Mouse (Mus musculus): ENCODE measurements at regions not wholly inside any gene's neighbourhood (a gene's known extent, or its start where the extent isn't known, plus 50 kb on each side); places are given as distances from the start of the nearest gene placed in this dataset.

DNA sequence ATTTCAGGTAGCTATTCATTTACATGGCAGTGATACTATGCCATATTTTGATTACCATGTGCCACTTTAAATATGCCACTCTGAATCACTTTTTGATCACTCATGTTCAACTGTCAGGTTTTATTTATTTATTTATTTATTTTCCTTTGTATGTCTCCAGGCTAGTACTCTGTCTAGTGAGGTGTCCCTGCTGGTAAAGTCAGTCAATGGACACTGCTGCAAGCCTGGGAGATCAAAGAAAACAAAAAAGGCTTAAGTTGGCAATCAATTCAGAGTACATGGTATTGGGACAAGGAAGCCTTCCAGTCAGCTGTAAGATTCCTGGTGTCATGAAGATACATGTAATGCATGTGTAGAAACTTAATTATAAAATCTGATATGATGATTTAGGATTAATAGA lies 473.5 kb upstream of the Pcdh9 start:
- DNase-seq (ENCODE audit: low read depth, low spot score): no peak

DNA sequence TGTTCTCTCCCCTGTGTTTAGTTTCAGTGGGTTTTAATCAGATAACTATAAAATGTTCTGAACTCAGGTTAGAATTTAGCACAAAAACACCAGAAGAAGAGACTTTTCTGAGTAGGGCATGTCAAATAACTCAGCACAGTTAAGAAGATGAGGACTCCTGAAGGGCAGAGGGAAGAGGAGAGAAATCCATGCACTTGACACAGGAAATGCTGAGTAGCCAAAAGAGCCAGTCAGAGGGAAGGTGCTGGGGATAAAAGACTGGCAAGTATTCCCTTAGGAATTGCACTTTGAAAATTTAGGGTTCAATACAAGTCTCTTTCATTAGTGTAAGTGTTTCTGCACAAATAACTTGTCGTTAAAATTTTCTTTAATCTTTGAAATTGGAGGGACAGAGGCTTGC lies 472.4 kb upstream of the Pcdh9 start:
- no peak for DNase-seq (ENCODE audit: low read depth, low spot score)

DNA sequence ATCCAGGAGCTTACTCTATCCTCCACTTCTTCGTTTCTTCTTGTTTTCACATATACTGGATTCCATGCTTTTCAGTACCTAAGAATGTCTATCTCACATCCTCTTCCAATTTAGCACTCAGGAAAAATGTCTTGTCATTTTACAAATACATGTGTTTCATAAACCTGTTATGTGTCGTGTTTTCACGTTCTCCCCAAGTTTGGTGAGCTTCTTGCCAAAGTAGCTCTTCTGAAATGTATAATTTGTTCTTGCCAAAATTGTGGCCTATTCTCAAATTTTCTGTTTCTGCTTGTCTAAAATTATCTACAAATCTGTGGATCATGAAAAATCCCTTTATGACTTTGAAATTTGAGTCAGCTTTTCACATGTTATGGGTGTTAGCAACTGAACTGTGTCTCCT lies 450.1 kb upstream of the Pcdh9 start:
- DNase-seq (ENCODE audit: low read depth, low spot score): no peak

DNA sequence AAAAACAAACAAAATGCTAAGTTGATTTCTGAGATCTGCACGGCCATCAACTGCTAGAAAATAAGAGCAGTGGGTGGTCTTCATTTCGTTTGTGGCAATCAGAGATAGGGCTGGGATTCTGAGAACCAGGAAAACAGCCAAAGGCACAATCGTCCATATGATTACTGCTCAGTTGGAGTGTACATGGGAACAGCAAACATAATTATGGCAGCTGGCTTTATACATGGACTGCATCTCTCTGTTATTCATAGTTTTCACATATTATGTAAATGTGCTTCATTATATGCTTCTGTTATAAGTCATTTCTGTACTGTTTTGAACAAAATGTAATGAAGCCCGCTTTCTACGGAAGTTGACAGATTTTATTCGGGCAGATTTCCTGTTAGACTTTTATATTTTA lies 418.8 kb upstream of the Pcdh9 start:
- no peak for DNase-seq (ENCODE audit: low read depth, low spot score)

GRCm38 (mm10) chr14:94305615-94306014 lies 415.1 kb upstream of the Pcdh9 start:
- DNase-seq (ENCODE audit: low read depth, low spot score): peak; percentile 81

- DNase-seq (ENCODE audit: low read depth, low spot score): no peak
These were observed 403.8 kb upstream of the Pcdh9 start for GRCm38 (mm10) chr14:94294318-94294717.
